ENCODE assay signal across 8 mouse cellular contexts in the genomic region with DNA sequence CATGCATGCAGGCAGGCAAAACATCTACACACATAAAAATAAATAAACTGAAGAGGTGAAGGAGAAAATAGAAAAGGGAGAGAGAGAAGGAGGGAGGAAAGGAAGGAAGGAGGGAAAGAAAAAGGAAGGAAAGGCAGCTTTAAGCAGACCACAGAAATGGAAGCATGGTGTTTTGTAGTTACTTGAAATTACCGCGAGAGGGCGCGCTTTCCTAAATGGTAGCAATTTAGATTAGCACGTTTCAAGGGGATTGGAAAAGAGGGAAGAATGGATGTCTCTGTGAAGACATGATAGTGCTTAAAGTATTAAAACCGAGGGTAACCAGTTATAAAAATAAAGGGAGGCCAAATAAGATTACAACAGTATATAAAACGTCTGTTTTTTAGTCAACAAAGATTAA. TPM values are rescaled to one million over a fixed set of nuclear protein-coding genes. Genes with fewer than 3 reads are reported as not detected.
DNase-seq lines count a peak whose midpoint lies in the region; TF ChIP-seq lines count a peak whose summit lies in the region.
"Had no signal": no experiment of that assay in that cellular context is flagged by ENCODE, and none has a peak within 500 bp of the region (broad histone marks: within the 10 kb centered on the region; RNA-seq: fewer than 3 reads in every experiment).

No protein-coding gene starts in this region.

- no peak for TF ChIP-seq POLR2A in CH12.LX (IDR thresholded peaks at IDR 0.05; ENCODE audit: low read depth, low read length)

- H3K27me3 ChIP-seq in CH12.LX (replicated peaks), result no peaks in the 10 kb centered on the region
- H3K27me3 ChIP-seq: heart, embryonic 13.5 days had no signal

- peak; percentile 29 to 74; a peak in 3 of 4 replicates for TF ChIP-seq CTCF in CH12.LX (conservative IDR thresholded peaks at IDR 0.05 in 1 of 2, IDR thresholded peaks at IDR 0.05 in 1 of 2; ENCODE audit: low read depth in 2 of 2, low read length in 2 of 2)

- no peak overlapping the region for H3K27ac ChIP-seq in CH12.LX (ENCODE audit: insufficient read depth, low read depth)
- H3K27ac ChIP-seq: heart, embryonic 13.5 days had no signal

- H3K4me3 ChIP-seq in CH12.LX (replicated peaks in 1 of 3; ENCODE audit: low read depth in 2 of 3, low read length in 2 of 3, poor library complexity in 1 of 3), result no peak overlapping the region
- H3K4me3 ChIP-seq: heart, embryonic 13.5 days had no signal

- TF ChIP-seq EP300 in CH12.LX (IDR thresholded peaks at IDR 0.05; ENCODE audit: low read length), result no peak

- in situ Hi-C loops in CH12.LX (cut with MboI; ENCODE audit: low pct_ligation_motif_present, low pct_unique_long_range_greater_than_20kb, low sequenced_read_pairs), result no loop called here

- DNase-seq in kidney, adult 8-10 months, result peak; percentile 1 to 7
- DNase-seq in kidney, adult 11 months, result no peak
- peak; percentile 49 for DNase-seq in CH12.LX (ENCODE audit: extremely low read depth)
- DNase-seq in Muller cell, postnatal 12 days (ENCODE audit: inconsistent ontology term), result peak; percentile 12
- peak; percentile 17 to 52 for DNase-seq in cerebellum, postnatal 25 days
- peak; percentile 54 to 61 for DNase-seq in kidney, postnatal 4 days
- DNase-seq in retina, postnatal 7 days (ENCODE audit: low read depth, low spot score), result peak; percentile 32

- no peaks in the 10 kb centered on the region for H3K4me1 ChIP-seq in CH12.LX (ENCODE audit: control insufficient read depth in 1 of 2, insufficient read depth in 2 of 2)
- H3K4me1 ChIP-seq: heart, embryonic 13.5 days had no signal

- dilution Hi-C loops in CH12.LX (cut with MboI; ENCODE audit: extremely low pct_ligation_motif_present, extremely low pct_unique_long_range_greater_than_20kb, low sequenced_read_pairs), result no loop called here

- peak; percentile 69 for TF ChIP-seq RAD21 in CH12.LX (IDR thresholded peaks at IDR 0.05; ENCODE audit: low read depth, low read length)

- H3K79me2 ChIP-seq in CH12.LX (replicated peaks; ENCODE audit: control insufficient read depth, extremely low read depth, insufficient read depth, poor library complexity, severe bottlenecking), result no peaks in the 10 kb centered on the region

- no peak overlapping the region for H3K4me2 ChIP-seq in CH12.LX (ENCODE audit: insufficient read depth, low read depth, poor library complexity, severe bottlenecking)
- H3K4me2 ChIP-seq: heart, embryonic 13.5 days had no signal

- no peak overlapping the region for H3K9ac ChIP-seq in CH12.LX (ENCODE audit: insufficient read depth, low read depth)
- H3K9ac ChIP-seq: heart, embryonic 13.5 days had no signal

- no peaks in the 10 kb centered on the region for H3K36me3 ChIP-seq in CH12.LX (replicated peaks in 1 of 2; ENCODE audit: control insufficient read depth in 1 of 2, insufficient read depth in 1 of 2, low read length in 1 of 2)
- H3K36me3 ChIP-seq: heart, embryonic 13.5 days had no signal

- no peaks in the 10 kb centered on the region for H3K9me3 ChIP-seq in CH12.LX (replicated peaks; ENCODE audit: low read length)
- H3K9me3 ChIP-seq: heart, embryonic 13.5 days had no signal

TF ChIP-seq in CH12.LX, 34 proteins besides CTCF, POLR2A, EP300 and RAD21:
- TF ChIP-seq CHD2 (IDR thresholded peaks at IDR 0.05; ENCODE audit: low read length) (no peak), NRF1 (IDR thresholded peaks at IDR 0.05; ENCODE audit: low read depth, low read length) (no peak), TBP (conservative IDR thresholded peaks at IDR 0.05; ENCODE audit: low read depth, low read length) (no peak), SMC3 (IDR thresholded peaks at IDR 0.05; ENCODE audit: low read depth, low read length) (peak; percentile 56), MYC (IDR thresholded peaks at IDR 0.05; ENCODE audit: low read depth, low read length) (peak; percentile 47; the same call in 1 of the 2 replicates), JUND (conservative IDR thresholded peaks at IDR 0.05; ENCODE audit: low read depth, low read length) (no peak), ZC3H11A (IDR thresholded peaks at IDR 0.05; ENCODE audit: low read depth, low read length) (no peak), TCF12 (IDR thresholded peaks at IDR 0.05; ENCODE audit: low read depth, low read length) (no peak), BHLHE40 (IDR thresholded peaks at IDR 0.05; ENCODE audit: low read depth, low read length) (peak; percentile 40; the same call in 1 of the 2 replicates), MAZ (IDR thresholded peaks at IDR 0.05; ENCODE audit: low read depth, low read length) (no peak), RCOR1 (conservative IDR thresholded peaks at IDR 0.05; ENCODE audit: low read depth, low read length) (no peak)

RNA-seq across cellular contexts. Expression of gene Lamp2, which starts 58.3 kb away (rescaled TPM):
- total RNA-seq in CH12.LX (2012; rRNA removed), result 32.1 and 35.3 TPM in 2 replicates
- total RNA-seq in CH12.LX (2014; rRNA removed), result 66.2 and 72.9 TPM in 2 replicates
- polyA plus RNA-seq in CH12.LX (2012; ENCODE audit: insufficient read length, low read depth), result 65.5 and 79.9 TPM in 2 replicates
